Mouse (Mus musculus): ENCODE data around the gene Serpina3f. TPM values are rescaled to one million over a fixed set of nuclear protein-coding genes. Genes with fewer than 3 reads are reported as not detected.

Serpina3f gene
- polyA plus RNA-seq, 1 experiment from 2014 or later = 0.32 TPM

DNA sequence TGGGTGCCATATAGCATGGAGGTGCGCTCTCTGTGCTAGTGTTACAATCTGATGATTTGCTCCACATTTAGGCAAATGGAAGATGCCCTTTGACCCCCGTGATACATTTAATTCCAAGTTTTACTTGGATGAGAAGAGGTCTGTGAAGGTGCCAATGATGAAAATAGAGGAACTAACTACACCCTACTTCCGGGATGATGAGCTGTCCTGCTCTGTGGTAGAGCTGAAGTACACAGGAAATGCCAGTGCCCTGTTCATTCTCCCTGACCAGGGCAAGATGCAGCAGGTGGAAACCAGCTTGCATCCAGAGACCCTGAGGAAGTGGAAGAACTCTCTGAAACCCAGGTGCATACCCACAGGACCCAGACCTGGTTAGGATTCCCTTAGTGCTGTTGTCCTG lies 52.0 kb downstream of the Serpina3f start:
- no peak for DNase-seq (ENCODE audit: extremely low spot score, low spot score)
- no peak overlapping the region for H3K4me3 ChIP-seq
- WGBS = 91% methylated on average over 3 of the region's 3 CpGs
- no peak overlapping the region for H3K27ac ChIP-seq
- no peaks in the 10 kb centered on the region for H3K36me3 ChIP-seq (replicated peaks)
- no peaks in the 10 kb centered on the region for H3K9me3 ChIP-seq
- no peaks in the 10 kb centered on the region for H3K27me3 ChIP-seq (ENCODE audit: poor library complexity, severe bottlenecking)
- H3K4me1 ChIP-seq = peaks cover 10% of the 10 kb centered on the region

Other genes starting within 250 kb of the Serpina3f start
- gene Serpina11, start 224.6 kb upstream of the Serpina3f start, polyA plus RNA-seq (2016; fragmentation: Nextera tagmentation; extraction: Ambion mirVana) = not detected in 2 replicates
- gene Serpina9, start 200.8 kb upstream of the Serpina3f start, polyA plus RNA-seq (2016; fragmentation: Nextera tagmentation; extraction: Ambion mirVana) = not detected in 2 replicates
- not detected in 2 replicates for gene Serpina12, start 170.1 kb upstream of the Serpina3f start, polyA plus RNA-seq (2016; fragmentation: Nextera tagmentation; extraction: Ambion mirVana)
- not detected in 2 replicates for gene Serpina5, start 113.4 kb upstream of the Serpina3f start, polyA plus RNA-seq (2016; fragmentation: Nextera tagmentation; extraction: Ambion mirVana)
- not detected in 2 replicates for gene Serpina3a, start 101.8 kb upstream of the Serpina3f start, polyA plus RNA-seq (2016; fragmentation: Nextera tagmentation; extraction: Ambion mirVana)
- gene Serpina3b, start 86.5 kb upstream of the Serpina3f start, polyA plus RNA-seq (2016; fragmentation: Nextera tagmentation; extraction: Ambion mirVana) = not detected in 2 replicates
- not detected in 2 replicates for gene Serpina3c, start 60.7 kb upstream of the Serpina3f start, polyA plus RNA-seq (2016; fragmentation: Nextera tagmentation; extraction: Ambion mirVana)
- 0.11 TPM in 1 of 2 replicates, not detected in the other for gene Serpina3g, start 21.7 kb downstream of the Serpina3f start, polyA plus RNA-seq (2016; fragmentation: Nextera tagmentation; extraction: Ambion mirVana)
- gene Serpina3i, start 48.6 kb downstream of the Serpina3f start, polyA plus RNA-seq (2016; fragmentation: Nextera tagmentation; extraction: Ambion mirVana) = not detected in 2 replicates
- not detected in 2 replicates for gene Serpina3j, start 100.0 kb downstream of the Serpina3f start, polyA plus RNA-seq (2016; fragmentation: Nextera tagmentation; extraction: Ambion mirVana)
- not detected in 2 replicates for gene Serpina3k, start 123.9 kb downstream of the Serpina3f start, polyA plus RNA-seq (2016; fragmentation: Nextera tagmentation; extraction: Ambion mirVana)
- gene Serpina3m, start 123.9 kb downstream of the Serpina3f start, polyA plus RNA-seq (2016; fragmentation: Nextera tagmentation; extraction: Ambion mirVana) = not detected in 2 replicates
- gene Serpina3n, start 192.2 kb downstream of the Serpina3f start, polyA plus RNA-seq (2016; fragmentation: Nextera tagmentation; extraction: Ambion mirVana) = not detected in 2 replicates